Mouse (Mus musculus): Measurements from ENCODE around the gene Rabgap1.

DNA sequence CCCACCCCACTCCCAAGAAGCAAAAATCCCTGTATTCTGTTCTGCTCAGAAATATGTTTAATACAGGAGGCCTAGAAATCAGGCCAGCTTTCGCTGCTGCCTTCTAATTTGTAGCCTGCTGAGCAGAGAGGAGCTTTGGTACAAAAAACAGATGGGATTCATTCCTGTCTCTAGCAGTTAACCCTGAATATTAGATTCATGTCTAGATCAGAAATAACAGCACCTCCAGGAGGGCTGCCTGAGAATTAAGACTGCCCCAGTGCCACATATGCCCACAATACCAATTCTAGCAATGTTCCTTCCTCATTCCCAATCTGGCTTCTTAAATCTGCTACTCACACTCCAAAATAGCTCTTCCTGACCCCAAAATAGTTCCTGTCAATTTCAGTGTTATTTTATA lies 133.6 kb downstream of the Rabgap1 start:
- TF ChIP-seq POLR2A (IDR thresholded peaks at IDR 0.05; ENCODE audit: borderline replicate concordance, extremely low read depth, insufficient read depth, insufficient read length, poor library complexity, severe bottlenecking), result no peak
- no peak for TF ChIP-seq CTCF (IDR thresholded peaks at IDR 0.05; ENCODE audit: borderline replicate concordance, extremely low read depth, insufficient read depth, insufficient read length)
